Mouse (Mus musculus): Measurements from ENCODE around the gene Gria1. TPM values are rescaled to one million over a fixed set of nuclear protein-coding genes. Genes with fewer than 3 reads are reported as not detected.

The Gria1 gene
- polyA plus RNA-seq, 1 experiment from 2014 or later: 0.63 TPM

- Histone ChIP-seq H3K27ac (replicated peaks) (no peak overlapping the region), H3K36me3 (ENCODE audit: control insufficient read depth, insufficient read depth, low read length) (no peaks in the 10 kb centered on the region), H3K27me3 (ENCODE audit: control insufficient read depth, insufficient read depth, low read length) (no peaks in the 10 kb centered on the region), H3K4me2 (replicated peaks; ENCODE audit: low read depth) (no peak overlapping the region), H3K4me3 (ENCODE audit: low read depth, low read length) (no peak overlapping the region), H3K9ac (ENCODE audit: low read length) (no peak overlapping the region), H3K4me1 (replicated peaks; ENCODE audit: control insufficient read depth, insufficient read depth) (no peaks in the 10 kb centered on the region), H3K9me3 (ENCODE audit: control insufficient read depth, low read length) (no peaks in the 10 kb centered on the region)
- 100% methylated on average over 1 of the region's 1 CpGs for WGBS
- ATAC-seq (ENCODE audit: low FRiP score, low TSS enrichment) (no peak), DNase-seq (ENCODE audit: low spot score) (no peak)
- TF ChIP-seq EP300 (optimal IDR thresholded peaks at IDR 0.05) (no peak), CTCF (IDR thresholded peaks at IDR 0.05; ENCODE audit: low read depth) (peak; percentile 16; the same call in 1 of the 2 replicates)
Measured at GRCm38 (mm10) chr11:57303602-57304001, 292.4 kb downstream of the Gria1 start.

GRCm38 (mm10) chr11:57306116-57306515 is 294.9 kb downstream of the Gria1 start:
- Histone ChIP-seq H3K4me3 (ENCODE audit: low read depth, low read length) (no peak overlapping the region), H3K4me1 (replicated peaks; ENCODE audit: control insufficient read depth, insufficient read depth) (no peaks in the 10 kb centered on the region), H3K9ac (ENCODE audit: low read length) (no peak overlapping the region), H3K27ac (replicated peaks) (no peak overlapping the region), H3K9me3 (ENCODE audit: control insufficient read depth, low read length) (no peaks in the 10 kb centered on the region), H3K4me2 (replicated peaks; ENCODE audit: low read depth) (no peak overlapping the region), H3K27me3 (ENCODE audit: control insufficient read depth, insufficient read depth, low read length) (no peaks in the 10 kb centered on the region), H3K36me3 (ENCODE audit: control insufficient read depth, insufficient read depth, low read length) (no peaks in the 10 kb centered on the region)
- TF ChIP-seq CTCF (IDR thresholded peaks at IDR 0.05; ENCODE audit: low read depth) (no peak), EP300 (optimal IDR thresholded peaks at IDR 0.05) (no peak)
- no peak for ATAC-seq (ENCODE audit: low FRiP score, low TSS enrichment)
- no peak for DNase-seq (ENCODE audit: low spot score)
- WGBS: 81% methylated on average over 2 of the region's 2 CpGs

GRCm38 (mm10) chr11:57306892-57307291 is 295.7 kb downstream of the Gria1 start:
- Histone ChIP-seq H3K4me1 (replicated peaks; ENCODE audit: control insufficient read depth, insufficient read depth) (no peaks in the 10 kb centered on the region), H3K4me3 (ENCODE audit: low read depth, low read length) (no peak overlapping the region), H3K27ac (replicated peaks) (no peak overlapping the region), H3K9ac (ENCODE audit: low read length) (no peak overlapping the region), H3K9me3 (ENCODE audit: control insufficient read depth, low read length) (no peaks in the 10 kb centered on the region), H3K36me3 (ENCODE audit: control insufficient read depth, insufficient read depth, low read length) (no peaks in the 10 kb centered on the region), H3K4me2 (replicated peaks; ENCODE audit: low read depth) (no peak overlapping the region), H3K27me3 (ENCODE audit: control insufficient read depth, insufficient read depth, low read length) (no peaks in the 10 kb centered on the region)
- 94% methylated on average over 1 of the region's 1 CpGs for WGBS
- ATAC-seq (ENCODE audit: low FRiP score, low TSS enrichment) (no peak), DNase-seq (ENCODE audit: low spot score) (no peak)
- no peak for TF ChIP-seq CTCF (IDR thresholded peaks at IDR 0.05; ENCODE audit: low read depth)
- no peak for TF ChIP-seq EP300 (optimal IDR thresholded peaks at IDR 0.05)

- H3K4me1 ChIP-seq (replicated peaks; ENCODE audit: control insufficient read depth, insufficient read depth): no peaks in the 10 kb centered on the region
- no peak overlapping the region for H3K9ac ChIP-seq (ENCODE audit: low read length)
- no peak for TF ChIP-seq EP300 (optimal IDR thresholded peaks at IDR 0.05)
- no peak for TF ChIP-seq CTCF (IDR thresholded peaks at IDR 0.05; ENCODE audit: low read depth)
- no peak for ATAC-seq (ENCODE audit: low FRiP score, low TSS enrichment)
- 70% methylated on average over 3 of the region's 3 CpGs for WGBS
- H3K9me3 ChIP-seq (ENCODE audit: control insufficient read depth, low read length): no peaks in the 10 kb centered on the region
- no peaks in the 10 kb centered on the region for H3K36me3 ChIP-seq (ENCODE audit: control insufficient read depth, insufficient read depth, low read length)
- no peak for DNase-seq (ENCODE audit: low spot score)
- no peaks in the 10 kb centered on the region for H3K27me3 ChIP-seq (ENCODE audit: control insufficient read depth, insufficient read depth, low read length)
- H3K4me3 ChIP-seq (ENCODE audit: low read depth, low read length): no peak overlapping the region
- no peak overlapping the region for H3K27ac ChIP-seq (replicated peaks)
- H3K4me2 ChIP-seq (replicated peaks; ENCODE audit: low read depth): no peak overlapping the region
Measured at GRCm38 (mm10) chr11:57317063-57317462, 305.9 kb downstream of the Gria1 start.

GRCm38 (mm10) chr11:57317478-57317877 is 306.3 kb downstream of the Gria1 start:
- DNase-seq (ENCODE audit: low spot score) (no peak), ATAC-seq (ENCODE audit: low FRiP score, low TSS enrichment) (no peak)
- no peaks in the 10 kb centered on the region for H3K4me1 ChIP-seq (replicated peaks; ENCODE audit: control insufficient read depth, insufficient read depth)
- TF ChIP-seq CTCF (IDR thresholded peaks at IDR 0.05; ENCODE audit: low read depth): no peak
- TF ChIP-seq EP300 (optimal IDR thresholded peaks at IDR 0.05): no peak
- H3K27ac ChIP-seq (replicated peaks): no peak overlapping the region
- H3K9ac ChIP-seq (ENCODE audit: low read length): no peak overlapping the region
- no peaks in the 10 kb centered on the region for H3K9me3 ChIP-seq (ENCODE audit: control insufficient read depth, low read length)
- H3K4me3 ChIP-seq (ENCODE audit: low read depth, low read length): no peak overlapping the region
- no peaks in the 10 kb centered on the region for H3K36me3 ChIP-seq (ENCODE audit: control insufficient read depth, insufficient read depth, low read length)
- 83% methylated on average over 13 of the region's 13 CpGs for WGBS
- H3K4me2 ChIP-seq (replicated peaks; ENCODE audit: low read depth): no peak overlapping the region
- H3K27me3 ChIP-seq (ENCODE audit: control insufficient read depth, insufficient read depth, low read length): no peaks in the 10 kb centered on the region

GRCm38 (mm10) chr11:57319374-57319773 is 308.2 kb downstream of the Gria1 start:
- H3K9ac ChIP-seq (ENCODE audit: low read length): no peak overlapping the region
- H3K27me3 ChIP-seq (ENCODE audit: control insufficient read depth, insufficient read depth, low read length): no peaks in the 10 kb centered on the region
- no peak overlapping the region for H3K4me2 ChIP-seq (replicated peaks; ENCODE audit: low read depth)
- no peaks in the 10 kb centered on the region for H3K4me1 ChIP-seq (replicated peaks; ENCODE audit: control insufficient read depth, insufficient read depth)
- no peaks in the 10 kb centered on the region for H3K9me3 ChIP-seq (ENCODE audit: control insufficient read depth, low read length)
- no peak overlapping the region for H3K4me3 ChIP-seq (ENCODE audit: low read depth, low read length)
- no peak overlapping the region for H3K27ac ChIP-seq (replicated peaks)
- no peaks in the 10 kb centered on the region for H3K36me3 ChIP-seq (ENCODE audit: control insufficient read depth, insufficient read depth, low read length)
- no peak for ATAC-seq (ENCODE audit: low FRiP score, low TSS enrichment)
- no peak for TF ChIP-seq EP300 (optimal IDR thresholded peaks at IDR 0.05)
- no peak for TF ChIP-seq CTCF (IDR thresholded peaks at IDR 0.05; ENCODE audit: low read depth)
- WGBS: 80% methylated on average over 3 of the region's 3 CpGs
- no peak for DNase-seq (ENCODE audit: low spot score)

Measured in stomach, postnatal 0 days (tissue).